In the genomic region with DNA sequence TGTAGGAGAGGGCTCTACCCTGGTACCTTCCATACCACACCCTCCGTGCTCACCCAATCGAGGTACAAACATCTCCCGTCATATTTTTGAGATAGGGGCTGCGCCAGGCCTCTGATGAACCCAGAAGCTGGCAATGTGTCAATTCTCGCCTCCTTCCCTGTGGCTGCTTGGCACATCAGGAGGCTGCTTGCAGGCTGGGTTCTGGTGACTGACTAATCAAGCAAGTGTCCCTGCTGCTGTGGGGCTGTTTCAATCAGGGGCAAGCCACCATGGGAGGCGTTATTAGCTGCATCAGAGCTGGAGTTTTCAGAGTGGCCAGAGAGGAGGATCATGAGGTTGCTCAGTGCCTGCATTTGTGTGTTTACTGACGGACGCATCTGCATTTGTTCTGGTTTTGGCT, we compare ENCODE assay signal across 13 mouse cellular contexts.
DNase-seq lines count a peak whose midpoint lies in the region; ATAC-seq and TF ChIP-seq lines count a peak whose summit lies in the region.
"Had no signal": no experiment of that assay in that cellular context is flagged by ENCODE, and none has a peak within 500 bp of the region (broad histone marks: within the 10 kb centered on the region; RNA-seq: fewer than 3 reads in every experiment).

No protein-coding gene starts in this region.

- H3K27me3 ChIP-seq in forebrain, embryonic 12.5 days = no peaks in the 10 kb centered on the region
- no peaks in the 10 kb centered on the region for H3K27me3 ChIP-seq in forebrain, embryonic 11.5 days (ENCODE audit: control insufficient read depth, insufficient read depth, low read length)
- H3K27me3 ChIP-seq in hindbrain, postnatal 0 days (ENCODE audit: insufficient read depth, low read length) = no peaks in the 10 kb centered on the region
- no peaks in the 10 kb centered on the region for H3K27me3 ChIP-seq in neural tube, embryonic 15.5 days (replicated peaks)
- no peaks in the 10 kb centered on the region for H3K27me3 ChIP-seq in intestine, embryonic 16.5 days (replicated peaks; ENCODE audit: control insufficient read depth, insufficient read depth, low read length)
- H3K27me3 ChIP-seq in liver, embryonic 12.5 days (replicated peaks) = no peaks in the 10 kb centered on the region
- H3K27me3 ChIP-seq: limb, embryonic 15.5 days had no signal

- no peaks in the 10 kb centered on the region for H3K9me3 ChIP-seq in forebrain, embryonic 12.5 days
- no peaks in the 10 kb centered on the region for H3K9me3 ChIP-seq in forebrain, embryonic 11.5 days (ENCODE audit: control insufficient read depth, low read length)
- H3K9me3 ChIP-seq in hindbrain, postnatal 0 days (ENCODE audit: low read length) = no peaks in the 10 kb centered on the region
- no peaks in the 10 kb centered on the region for H3K9me3 ChIP-seq in neural tube, embryonic 15.5 days (replicated peaks)
- no peaks in the 10 kb centered on the region for H3K9me3 ChIP-seq in intestine, embryonic 16.5 days (ENCODE audit: control insufficient read depth, low read length)
- no peaks in the 10 kb centered on the region for H3K9me3 ChIP-seq in liver, embryonic 12.5 days (replicated peaks)
- H3K9me3 ChIP-seq: limb, embryonic 15.5 days had no signal

- H3K4me3 ChIP-seq in forebrain, embryonic 12.5 days (replicated peaks) = no peak overlapping the region
- no peak overlapping the region for H3K4me3 ChIP-seq in forebrain, embryonic 11.5 days (ENCODE audit: low read depth, low read length)
- no peak overlapping the region for H3K4me3 ChIP-seq in hindbrain, postnatal 0 days (ENCODE audit: low read length)
- no peak overlapping the region for H3K4me3 ChIP-seq in neural tube, embryonic 15.5 days (replicated peaks)
- no peak overlapping the region for H3K4me3 ChIP-seq in intestine, embryonic 16.5 days (ENCODE audit: low read length)
- H3K4me3 ChIP-seq in liver, embryonic 12.5 days = no peak overlapping the region
- H3K4me3 ChIP-seq: limb, embryonic 15.5 days had no signal

- H3K4me2 ChIP-seq in forebrain, embryonic 12.5 days = no peak overlapping the region
- H3K4me2 ChIP-seq in forebrain, embryonic 11.5 days (ENCODE audit: low read depth, low read length, severe bottlenecking) = no peak overlapping the region
- H3K4me2 ChIP-seq in hindbrain, postnatal 0 days (ENCODE audit: low read depth, low read length) = no peak overlapping the region
- no peak overlapping the region for H3K4me2 ChIP-seq in neural tube, embryonic 15.5 days
- H3K4me2 ChIP-seq in intestine, embryonic 16.5 days (ENCODE audit: low read depth, low read length) = no peak overlapping the region
- H3K4me2 ChIP-seq in liver, embryonic 12.5 days = no peak overlapping the region
- H3K4me2 ChIP-seq: limb, embryonic 15.5 days had no signal

- no peak for DNase-seq in forebrain, embryonic 11.5 days (ENCODE audit: low spot score)
- peak; percentile 83 for DNase-seq in left cerebral cortex, postnatal 4 days
- no peak for DNase-seq in left cerebral cortex, postnatal 25 days (ENCODE audit: low spot score in 2 of 2)
- peak; percentile 77 for DNase-seq in hindbrain, postnatal 0 days (ENCODE audit: low spot score)
- DNase-seq: adrenal gland, postnatal 10 days; kidney, adult 11 months; kidney, postnatal 36 days; layer of hippocampus, postnatal 36 days had no signal

- peaks cover 74% of the 10 kb centered on the region for H3K4me1 ChIP-seq in forebrain, embryonic 12.5 days
- peaks cover 25% of the 10 kb centered on the region for H3K4me1 ChIP-seq in forebrain, embryonic 11.5 days (replicated peaks; ENCODE audit: control insufficient read depth, insufficient read depth, low read length)
- peaks cover 39% of the 10 kb centered on the region for H3K4me1 ChIP-seq in hindbrain, postnatal 0 days (ENCODE audit: insufficient read depth, low read length)
- peaks cover 41% of the 10 kb centered on the region for H3K4me1 ChIP-seq in neural tube, embryonic 15.5 days
- H3K4me1 ChIP-seq in intestine, embryonic 16.5 days (ENCODE audit: control insufficient read depth, insufficient read depth, low read length) = peaks cover 32% of the 10 kb centered on the region
- peaks cover 16% of the 10 kb centered on the region for H3K4me1 ChIP-seq in liver, embryonic 12.5 days

- peak overlapping the region; percentile 9; the same call in 1 of the 2 replicates for H3K27ac ChIP-seq in forebrain, embryonic 12.5 days
- H3K27ac ChIP-seq in forebrain, embryonic 11.5 days (ENCODE audit: low read depth, low read length) = no peak overlapping the region
- H3K27ac ChIP-seq in hindbrain, postnatal 0 days = peak overlapping the region; percentile 22; the same call in 1 of the 2 replicates
- H3K27ac ChIP-seq in neural tube, embryonic 15.5 days (replicated peaks) = 0 out of 2 replicates have a peak overlapping the region, but pooled peaks have one; percentile 13
- H3K27ac ChIP-seq in intestine, embryonic 16.5 days (ENCODE audit: low read length) = no peak overlapping the region
- H3K27ac ChIP-seq in liver, embryonic 12.5 days = no peak overlapping the region
- H3K27ac ChIP-seq: limb, embryonic 15.5 days had no signal

- TF ChIP-seq CTCF in hindbrain, postnatal 0 days (IDR thresholded peaks at IDR 0.05; ENCODE audit: low read depth) = no peak

- intact Hi-C loops in left cerebral cortex, postnatal 4 days (cut with DNase I) = no loop called here
- intact Hi-C loops in left cerebral cortex, postnatal 25 days (cut with DNase I) = no loop called here

- H3K36me3 ChIP-seq in forebrain, embryonic 12.5 days (replicated peaks) = peaks cover 25% of the 10 kb centered on the region
- no peaks in the 10 kb centered on the region for H3K36me3 ChIP-seq in forebrain, embryonic 11.5 days (ENCODE audit: control insufficient read depth, insufficient read depth, low read length)
- no peaks in the 10 kb centered on the region; the same call in 1 of the 2 replicates for H3K36me3 ChIP-seq in hindbrain, postnatal 0 days (ENCODE audit: insufficient read depth, low read length)
- H3K36me3 ChIP-seq in neural tube, embryonic 15.5 days = no peaks in the 10 kb centered on the region
- H3K36me3 ChIP-seq in intestine, embryonic 16.5 days (ENCODE audit: control insufficient read depth, insufficient read depth, low read length) = no peaks in the 10 kb centered on the region
- peaks cover 5% of the 10 kb centered on the region for H3K36me3 ChIP-seq in liver, embryonic 12.5 days
- H3K36me3 ChIP-seq: limb, embryonic 15.5 days had no signal

- H3K9ac ChIP-seq in forebrain, embryonic 12.5 days = no peak overlapping the region
- no peak overlapping the region for H3K9ac ChIP-seq in forebrain, embryonic 11.5 days (ENCODE audit: low read length)
- no peak overlapping the region for H3K9ac ChIP-seq in hindbrain, postnatal 0 days (replicated peaks; ENCODE audit: low read length)
- H3K9ac ChIP-seq in neural tube, embryonic 15.5 days (replicated peaks) = no peak overlapping the region
- H3K9ac ChIP-seq in intestine, embryonic 16.5 days (ENCODE audit: low read depth, low read length) = no peak overlapping the region
- no peak overlapping the region for H3K9ac ChIP-seq in liver, embryonic 12.5 days
- H3K9ac ChIP-seq: limb, embryonic 15.5 days had no signal

- ATAC-seq in forebrain, embryonic 12.5 days (ENCODE audit: low FRiP score) = no peak
- ATAC-seq in forebrain, embryonic 11.5 days (replicated peaks; ENCODE audit: low FRiP score) = no peak
- no peak for ATAC-seq in hindbrain, postnatal 0 days
- ATAC-seq in neural tube, embryonic 15.5 days (ENCODE audit: low FRiP score) = no peak
- no peak for ATAC-seq in intestine, embryonic 16.5 days
- no peak for ATAC-seq in liver, embryonic 12.5 days

- 86% methylated on average over 8 of the region's 8 CpGs for WGBS in forebrain, embryonic 12.5 days
- whole genome bisulfite sequencing in forebrain, embryonic 11.5 days = 91% methylated on average over 8 of the region's 8 CpGs
- WGBS in hindbrain, postnatal 0 days = 41% methylated on average over 8 of the region's 8 CpGs
- WGBS in neural tube, embryonic 15.5 days = 67% methylated on average over 8 of the region's 8 CpGs
- WGBS in intestine, embryonic 16.5 days = 89% methylated on average over 8 of the region's 8 CpGs
- 82% methylated on average over 8 of the region's 8 CpGs for WGBS in liver, embryonic 12.5 days (ENCODE audit: insufficient replicate concordance)

Comparison
In these comparisons a context has a peak if more than half of its experiments do, and no peak if none do; other contexts are left out.
1. H3K27ac ChIP-seq: peak in forebrain, embryonic 12.5 days (single experiment), hindbrain, postnatal 0 days (single experiment) and neural tube, embryonic 15.5 days (single experiment); none in forebrain, embryonic 11.5 days (single experiment), intestine, embryonic 16.5 days (single experiment) and liver, embryonic 12.5 days (single experiment).
2. DNase-seq: peak in left cerebral cortex, postnatal 4 days (single experiment) and hindbrain, postnatal 0 days (single experiment); none in forebrain, embryonic 11.5 days (single experiment) and left cerebral cortex, postnatal 25 days (0 of 2).